Mouse (Mus musculus): Measurements from ENCODE around the gene Btbd9. TPM values are rescaled to one million over a fixed set of nuclear protein-coding genes. Genes with fewer than 3 reads are reported as not detected.

The Btbd9 gene
- polyA plus RNA-seq, 1 experiment: 21.6 TPM

- no peak for TF ChIP-seq POLR2A (IDR thresholded peaks at IDR 0.05; ENCODE audit: insufficient read depth, low read length)
- TF ChIP-seq CTCF (IDR thresholded peaks at IDR 0.05; ENCODE audit: low read depth, low read length): no peak
- no peak for TF ChIP-seq EP300 (IDR thresholded peaks at IDR 0.05; ENCODE audit: insufficient read depth, low read depth, low read length)
- Histone ChIP-seq H3K9me3 (replicated peaks; ENCODE audit: control insufficient read depth, insufficient read depth, low read length, poor library complexity, severe bottlenecking) (no peaks in the 10 kb centered on the region), H3K9ac (ENCODE audit: low read depth, poor library complexity, severe bottlenecking) (no peak overlapping the region), H3K27ac (ENCODE audit: insufficient read depth, low read length) (no peak overlapping the region), H3K4me3 (ENCODE audit: low read depth, low read length) (no peak overlapping the region), H3K4me1 (ENCODE audit: control insufficient read depth, insufficient read depth, low read length) (no peaks in the 10 kb centered on the region), H3K36me3 (ENCODE audit: control insufficient read depth, insufficient read depth, low read length, poor library complexity, severe bottlenecking) (no peaks in the 10 kb centered on the region), H3K27me3 (ENCODE audit: control insufficient read depth, insufficient read depth, low read length, poor library complexity, severe bottlenecking) (no peaks in the 10 kb centered on the region)
Observed at GRCm38 (mm10) chr17:30231483-30231882, 344.8 kb downstream of the Btbd9 start.

DNA sequence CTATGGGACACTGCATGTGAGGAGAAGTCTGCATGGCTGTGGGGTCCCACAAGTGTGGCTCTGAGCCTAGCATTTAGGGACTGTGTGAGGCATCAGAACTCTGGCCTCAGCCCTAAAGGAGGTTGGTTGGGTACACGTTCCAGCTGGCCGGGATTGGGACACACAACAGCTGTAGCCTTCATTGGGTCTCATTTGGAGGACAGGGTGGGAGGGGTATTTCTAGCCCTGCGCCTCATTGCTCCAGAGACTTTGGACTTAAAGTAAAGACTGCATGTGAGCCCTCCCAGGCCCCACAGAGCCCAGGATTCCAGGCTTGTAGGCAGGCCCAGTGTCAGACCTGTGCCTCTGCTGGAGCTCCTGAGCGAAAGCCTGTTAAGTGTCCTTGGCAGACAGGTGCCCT lies 345.9 kb downstream of the Btbd9 start:
- H3K4me1 ChIP-seq (ENCODE audit: control insufficient read depth, insufficient read depth, low read length): no peaks in the 10 kb centered on the region
- no peak overlapping the region for H3K9ac ChIP-seq (ENCODE audit: low read depth, poor library complexity, severe bottlenecking)
- no peak overlapping the region for H3K4me3 ChIP-seq (ENCODE audit: low read depth, low read length)
- no peaks in the 10 kb centered on the region for H3K9me3 ChIP-seq (replicated peaks; ENCODE audit: control insufficient read depth, insufficient read depth, low read length, poor library complexity, severe bottlenecking)
- no peak overlapping the region for H3K27ac ChIP-seq (ENCODE audit: insufficient read depth, low read length)
- TF ChIP-seq EP300 (IDR thresholded peaks at IDR 0.05; ENCODE audit: insufficient read depth, low read depth, low read length): no peak
- no peak for TF ChIP-seq CTCF (IDR thresholded peaks at IDR 0.05; ENCODE audit: low read depth, low read length)
- TF ChIP-seq POLR2A (IDR thresholded peaks at IDR 0.05; ENCODE audit: insufficient read depth, low read length): no peak
- H3K36me3 ChIP-seq (ENCODE audit: control insufficient read depth, insufficient read depth, low read length, poor library complexity, severe bottlenecking): no peaks in the 10 kb centered on the region
- H3K27me3 ChIP-seq (ENCODE audit: control insufficient read depth, insufficient read depth, low read length, poor library complexity, severe bottlenecking): no peaks in the 10 kb centered on the region

GRCm38 (mm10) chr17:30228439-30229215 lies 347.7 kb downstream of the Btbd9 start:
- H3K4me1 ChIP-seq (ENCODE audit: control insufficient read depth, insufficient read depth, low read length): no peaks in the 10 kb centered on the region
- no peak overlapping the region for H3K9ac ChIP-seq (ENCODE audit: low read depth, poor library complexity, severe bottlenecking)
- no peaks in the 10 kb centered on the region for H3K27me3 ChIP-seq (ENCODE audit: control insufficient read depth, insufficient read depth, low read length, poor library complexity, severe bottlenecking)
- no peak overlapping the region for H3K27ac ChIP-seq (ENCODE audit: insufficient read depth, low read length)
- no peak overlapping the region for H3K4me3 ChIP-seq (ENCODE audit: low read depth, low read length)
- H3K36me3 ChIP-seq (ENCODE audit: control insufficient read depth, insufficient read depth, low read length, poor library complexity, severe bottlenecking): no peaks in the 10 kb centered on the region
- TF ChIP-seq POLR2A (IDR thresholded peaks at IDR 0.05; ENCODE audit: insufficient read depth, low read length) (no peak), EP300 (IDR thresholded peaks at IDR 0.05; ENCODE audit: insufficient read depth, low read depth, low read length) (no peak), CTCF (IDR thresholded peaks at IDR 0.05; ENCODE audit: low read depth, low read length) (no peak)
- no peaks in the 10 kb centered on the region for H3K9me3 ChIP-seq (replicated peaks; ENCODE audit: control insufficient read depth, insufficient read depth, low read length, poor library complexity, severe bottlenecking)

GRCm38 (mm10) chr17:30225030-30225740 lies 351.1 kb downstream of the Btbd9 start:
- Histone ChIP-seq H3K9ac (ENCODE audit: low read depth, poor library complexity, severe bottlenecking) (no peak overlapping the region), H3K36me3 (ENCODE audit: control insufficient read depth, insufficient read depth, low read length, poor library complexity, severe bottlenecking) (no peaks in the 10 kb centered on the region), H3K27me3 (ENCODE audit: control insufficient read depth, insufficient read depth, low read length, poor library complexity, severe bottlenecking) (no peaks in the 10 kb centered on the region), H3K9me3 (replicated peaks; ENCODE audit: control insufficient read depth, insufficient read depth, low read length, poor library complexity, severe bottlenecking) (no peaks in the 10 kb centered on the region), H3K4me3 (ENCODE audit: low read depth, low read length) (no peak overlapping the region), H3K27ac (ENCODE audit: insufficient read depth, low read length) (no peak overlapping the region), H3K4me1 (ENCODE audit: control insufficient read depth, insufficient read depth, low read length) (no peaks in the 10 kb centered on the region)
- no peak for TF ChIP-seq EP300 (IDR thresholded peaks at IDR 0.05; ENCODE audit: insufficient read depth, low read depth, low read length)
- TF ChIP-seq CTCF (IDR thresholded peaks at IDR 0.05; ENCODE audit: low read depth, low read length): no peak
- TF ChIP-seq POLR2A (IDR thresholded peaks at IDR 0.05; ENCODE audit: insufficient read depth, low read length): no peak

DNA sequence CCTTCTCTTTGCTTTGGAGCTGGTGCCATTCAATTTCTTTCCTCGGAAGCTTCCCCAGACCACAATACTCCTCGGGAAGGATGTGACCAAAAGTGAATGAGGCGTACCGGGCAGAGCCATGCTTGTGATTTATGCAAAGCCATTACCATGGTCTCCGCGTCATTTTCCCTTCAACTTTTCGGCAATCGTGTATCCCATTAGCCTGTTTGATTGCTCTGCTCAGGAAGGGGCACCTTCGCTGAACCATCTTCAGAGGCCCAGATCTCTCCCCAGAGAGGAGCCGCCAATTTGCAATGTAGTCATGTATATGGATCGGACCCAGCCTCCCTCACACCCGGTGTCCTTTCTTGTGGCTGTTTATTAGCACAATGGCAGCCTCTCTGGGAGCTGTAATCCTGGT lies 353.5 kb downstream of the Btbd9 start:
- H3K4me3 ChIP-seq (ENCODE audit: low read depth, low read length): no peak overlapping the region

DNA sequence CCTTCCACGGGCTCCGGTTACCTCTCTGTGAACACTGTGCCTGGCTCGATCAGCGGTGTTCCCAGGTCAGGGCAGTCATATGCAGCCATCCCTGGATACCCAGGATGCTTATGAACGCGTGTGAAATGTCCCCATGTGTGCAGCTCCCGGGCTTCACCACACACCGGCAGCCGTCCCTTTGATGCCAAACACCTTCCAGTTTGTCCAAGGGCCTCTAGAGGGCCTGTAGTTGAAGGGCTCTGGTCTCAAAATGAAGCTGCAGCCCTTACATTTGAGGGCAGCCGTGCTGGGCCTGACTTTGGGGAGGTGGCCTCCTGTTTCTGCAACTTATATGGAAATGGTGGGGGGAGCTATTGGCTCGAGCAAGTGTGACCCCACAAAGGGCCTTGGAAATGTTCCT lies 353.9 kb downstream of the Btbd9 start:
- H3K9me3 ChIP-seq (replicated peaks; ENCODE audit: control insufficient read depth, insufficient read depth, low read length, poor library complexity, severe bottlenecking): no peaks in the 10 kb centered on the region
- no peak overlapping the region for H3K27ac ChIP-seq (ENCODE audit: insufficient read depth, low read length)
- TF ChIP-seq CTCF (IDR thresholded peaks at IDR 0.05; ENCODE audit: low read depth, low read length) (no peak), EP300 (IDR thresholded peaks at IDR 0.05; ENCODE audit: insufficient read depth, low read depth, low read length) (no peak), POLR2A (IDR thresholded peaks at IDR 0.05; ENCODE audit: insufficient read depth, low read length) (no peak)
- H3K4me3 ChIP-seq (ENCODE audit: low read depth, low read length): no peak overlapping the region
- no peaks in the 10 kb centered on the region for H3K27me3 ChIP-seq (ENCODE audit: control insufficient read depth, insufficient read depth, low read length, poor library complexity, severe bottlenecking)
- H3K36me3 ChIP-seq (ENCODE audit: control insufficient read depth, insufficient read depth, low read length, poor library complexity, severe bottlenecking): no peaks in the 10 kb centered on the region
- no peak overlapping the region for H3K9ac ChIP-seq (ENCODE audit: low read depth, poor library complexity, severe bottlenecking)
- H3K4me1 ChIP-seq (ENCODE audit: control insufficient read depth, insufficient read depth, low read length): no peaks in the 10 kb centered on the region

More for the DNA sequence above, 353.5 kb downstream of the Btbd9 start:
- no peaks in the 10 kb centered on the region for H3K4me1 ChIP-seq (ENCODE audit: control insufficient read depth, insufficient read depth, low read length)
- no peak overlapping the region for H3K9ac ChIP-seq (ENCODE audit: low read depth, poor library complexity, severe bottlenecking)
- TF ChIP-seq POLR2A (IDR thresholded peaks at IDR 0.05; ENCODE audit: insufficient read depth, low read length): no peak
- no peak for TF ChIP-seq EP300 (IDR thresholded peaks at IDR 0.05; ENCODE audit: insufficient read depth, low read depth, low read length)
- TF ChIP-seq CTCF (IDR thresholded peaks at IDR 0.05; ENCODE audit: low read depth, low read length): no peak
- H3K9me3 ChIP-seq (replicated peaks; ENCODE audit: control insufficient read depth, insufficient read depth, low read length, poor library complexity, severe bottlenecking): no peaks in the 10 kb centered on the region
- no peaks in the 10 kb centered on the region for H3K36me3 ChIP-seq (ENCODE audit: control insufficient read depth, insufficient read depth, low read length, poor library complexity, severe bottlenecking)
- H3K27me3 ChIP-seq (ENCODE audit: control insufficient read depth, insufficient read depth, low read length, poor library complexity, severe bottlenecking): no peaks in the 10 kb centered on the region
- H3K27ac ChIP-seq (ENCODE audit: insufficient read depth, low read length): no peak overlapping the region
